Mouse (Mus musculus): ENCODE measurements around the gene Exoc5.
"Not testable (repeated sequence)": the region's sequence is repeated elsewhere in the genome, so short reads cannot be mapped to it uniquely, and the experiment has no call there.

The Exoc5 gene

GRCm38 (mm10) chr14:49066274-49066823 is at the start of gene Exoc5:
Gene Exoc5, minus strand, starts transcription at chr14:49066653.
- DNase-seq: peak; percentile 98

GRCm38 (mm10) chr14:49091755-49092154 is 25.3 kb upstream of the Exoc5 start:
- DNase-seq: not testable (repeated sequence)

- no peak for DNase-seq
These were observed 24.8 kb upstream of the Exoc5 start for GRCm38 (mm10) chr14:49091277-49091676.

GRCm38 (mm10) chr14:49090102-49090501 is 23.6 kb upstream of the Exoc5 start:
- no peak for DNase-seq

- DNase-seq: no peak
These were observed 23.1 kb upstream of the Exoc5 start for GRCm38 (mm10) chr14:49089461-49090058.

GRCm38 (mm10) chr14:49088155-49089048 is 21.9 kb upstream of the Exoc5 start:
- DNase-seq: no peak

- DNase-seq: no peak
These were observed 20.1 kb upstream of the Exoc5 start for GRCm38 (mm10) chr14:49086522-49086921.

GRCm38 (mm10) chr14:49078820-49079219 is 12.4 kb upstream of the Exoc5 start:
- DNase-seq: no peak

GRCm38 (mm10) chr14:49074361-49074760 is 7.9 kb upstream of the Exoc5 start:
- no peak for DNase-seq

- no peak for DNase-seq
These were observed 7.4 kb upstream of the Exoc5 start for GRCm38 (mm10) chr14:49073896-49074295.

GRCm38 (mm10) chr14:49072837-49073236 is 6.4 kb upstream of the Exoc5 start:
- DNase-seq: no peak

- DNase-seq: peak; percentile 43 to 51
These were observed 752 bp downstream of the Exoc5 start, which contains the start of gene Ap5m1 for GRCm38 (mm10) chr14:49065529-49066273. Gene Ap5m1, plus strand, starts transcription at chr14:49066097.

- DNase-seq: no peak
These were observed 2.6 kb downstream of the Exoc5 start for GRCm38 (mm10) chr14:49063838-49064237.

GRCm38 (mm10) chr14:49049492-49049891 is 17.0 kb downstream of the Exoc5 start:
- no peak for DNase-seq

GRCm38 (mm10) chr14:49045610-49046009 is 20.8 kb downstream of the Exoc5 start:
- no peak for DNase-seq

GRCm38 (mm10) chr14:49028991-49029390 is 37.5 kb downstream of the Exoc5 start:
- no peak for DNase-seq

GRCm38 (mm10) chr14:49027779-49028368 is 38.6 kb downstream of the Exoc5 start:
- no peak for DNase-seq

- DNase-seq: no peak
These were observed 39.2 kb downstream of the Exoc5 start for GRCm38 (mm10) chr14:49027040-49027778.

- no peak for DNase-seq
These were observed 46.7 kb downstream of the Exoc5 start for GRCm38 (mm10) chr14:49019765-49020164.

GRCm38 (mm10) chr14:49008399-49009189 is 57.9 kb downstream of the Exoc5 start:
- DNase-seq: no peak

GRCm38 (mm10) chr14:49007979-49008378 is 58.5 kb downstream of the Exoc5 start:
- no peak for DNase-seq

Data from cerebellum, postnatal 36 days (tissue).